Mouse (Mus musculus) lung, embryonic 15.5 days (tissue): ENCODE measurements around the gene Smox. TPM values are rescaled to one million over a fixed set of nuclear protein-coding genes. Genes with fewer than 3 reads are reported as not detected.
"Not testable (repeated sequence)": the region's sequence is repeated elsewhere in the genome, so short reads cannot be mapped to it uniquely, and the experiment has no call there.

Experiments used
- ATAC-seq: fragments of 200-750 bp; cut with Nextera tagmentation; 2 replicates; pipeline ENCODE4 v1.8.0; 2017; ENCODE audit warnings: moderate number of reproducible peaks, borderline replicate concordance; ENCODE audit not compliant: low FRiP score, low TSS enrichment; ENCODE audit errors: extremely low read depth
- H3K27ac ChIP-seq: fragments of 300-500 bp; sonication (generic); 2 replicates; pipeline ENCODE4 v1.5.1; 2015; ENCODE audit warnings: moderate library complexity, mild to moderate bottlenecking, inconsistent platforms
- H3K27me3 ChIP-seq: fragments of 300-500 bp; sonication (generic); 2 replicates; pipeline ENCODE4 v1.6.1; 2015; ENCODE audit warnings: inconsistent platforms
- H3K36me3 ChIP-seq: fragments of 300-500 bp; sonication (generic); 2 replicates; pipeline ENCODE4 v1.6.1; 2015; ENCODE audit warnings: inconsistent platforms
- H3K4me1 ChIP-seq: fragments of 300-500 bp; sonication (generic); 2 replicates; pipeline ENCODE4 v1.6.1; 2015; ENCODE audit warnings: inconsistent platforms
- H3K4me2 ChIP-seq: fragments of 300-500 bp; sonication (generic); 2 replicates; pipeline ENCODE4 v1.6.1; 2015; ENCODE audit warnings: inconsistent platforms, mild to moderate bottlenecking, moderate library complexity
- H3K4me3 ChIP-seq: fragments of 300-500 bp; sonication (generic); 2 replicates; pipeline ENCODE4 v1.5.1; 2015; ENCODE audit warnings: mild to moderate bottlenecking, inconsistent platforms
- H3K9ac ChIP-seq: fragments of 300-500 bp; sonication (generic); 2 replicates; pipeline ENCODE4 v1.6.1; 2015; ENCODE audit warnings: inconsistent platforms
- H3K9me3 ChIP-seq: fragments of 300-500 bp; sonication (generic); 2 replicates; pipeline ENCODE4 v1.6.1; 2016; ENCODE audit warnings: inconsistent platforms
- WGBS: fragments of 180-500 bp; shearing (Covaris S2); methylation state at CpG from one replicate; pipeline ENCODE4 v1.1.7; 2015; 5-methylcytosine and 5-hydroxymethylcytosine counted together
- polyA plus RNA-seq: library from polyadenylated mRNA; unstranded; fragments of >200 nt; fragmentation: Nextera tagmentation; extraction: Ambion mirVana; gene quantifications from 2 replicates; pipeline ENCODE4 v1.2.1, GENCODE M21; 2015

Gene Smox
- polyA plus RNA-seq, 1 experiment from 2014 or later = 37.1 TPM

DNA sequence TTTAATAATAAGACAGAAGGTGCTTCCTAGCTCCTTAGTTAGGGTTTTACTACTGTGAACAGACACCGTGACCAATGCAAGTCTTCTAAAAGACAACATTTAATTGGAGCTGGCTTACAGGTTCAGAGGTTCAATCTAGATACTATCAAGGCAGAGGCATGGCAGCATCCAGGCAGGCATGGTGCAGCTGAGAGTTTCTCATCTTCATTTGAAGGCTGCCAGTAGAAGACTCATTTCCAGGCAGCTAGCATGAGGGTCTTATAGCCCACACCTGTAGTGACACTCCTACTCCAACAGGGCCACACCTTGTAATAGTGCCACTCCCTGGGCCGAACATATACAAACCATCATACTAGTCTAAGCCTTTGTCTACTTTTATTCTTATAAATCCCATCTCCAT, 27.1 kb upstream of the Smox start:
- no peak overlapping the region for H3K9ac ChIP-seq
- H3K27me3 ChIP-seq = no peaks in the 10 kb centered on the region
- H3K4me3 ChIP-seq = no peak overlapping the region
- H3K36me3 ChIP-seq = no peaks in the 10 kb centered on the region
- H3K4me1 ChIP-seq = peaks cover 4% of the 10 kb centered on the region; the same call in 1 of the 2 replicates
- no peaks in the 10 kb centered on the region for H3K9me3 ChIP-seq
- no peak overlapping the region for H3K4me2 ChIP-seq
- no peak overlapping the region for H3K27ac ChIP-seq
- ATAC-seq = no peak
- 87% methylated on average over 2 of the region's 2 CpGs for WGBS

DNA sequence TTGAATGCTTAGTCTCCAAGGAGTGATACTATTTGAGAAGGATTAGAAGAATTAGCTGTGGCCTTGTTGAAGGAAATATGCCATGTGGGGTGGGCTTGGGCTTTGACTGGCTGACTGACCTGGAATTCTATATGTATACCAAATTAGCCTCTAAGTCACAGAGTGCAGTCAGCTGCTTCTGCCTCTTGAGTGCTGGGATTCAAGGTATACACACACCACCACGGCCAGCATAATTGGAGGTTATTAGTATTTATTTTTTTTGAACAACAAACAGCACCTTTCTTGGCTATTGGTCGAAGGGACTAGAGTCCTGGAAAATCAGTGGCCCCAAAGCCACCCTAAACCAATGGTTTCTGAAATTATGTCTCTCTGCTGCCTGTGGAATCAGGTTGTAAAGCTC, 24.6 kb upstream of the Smox start:
- no peak overlapping the region for H3K9ac ChIP-seq
- no peak overlapping the region for H3K4me3 ChIP-seq
- no peaks in the 10 kb centered on the region; the same call in 1 of the 2 replicates for H3K4me1 ChIP-seq
- H3K9me3 ChIP-seq = no peaks in the 10 kb centered on the region
- ATAC-seq = no peak
- no peak overlapping the region for H3K4me2 ChIP-seq
- WGBS = 63% methylated on average over 2 of the region's 2 CpGs
- no peak overlapping the region for H3K27ac ChIP-seq
- H3K27me3 ChIP-seq = no peaks in the 10 kb centered on the region
- H3K36me3 ChIP-seq = no peaks in the 10 kb centered on the region

DNA sequence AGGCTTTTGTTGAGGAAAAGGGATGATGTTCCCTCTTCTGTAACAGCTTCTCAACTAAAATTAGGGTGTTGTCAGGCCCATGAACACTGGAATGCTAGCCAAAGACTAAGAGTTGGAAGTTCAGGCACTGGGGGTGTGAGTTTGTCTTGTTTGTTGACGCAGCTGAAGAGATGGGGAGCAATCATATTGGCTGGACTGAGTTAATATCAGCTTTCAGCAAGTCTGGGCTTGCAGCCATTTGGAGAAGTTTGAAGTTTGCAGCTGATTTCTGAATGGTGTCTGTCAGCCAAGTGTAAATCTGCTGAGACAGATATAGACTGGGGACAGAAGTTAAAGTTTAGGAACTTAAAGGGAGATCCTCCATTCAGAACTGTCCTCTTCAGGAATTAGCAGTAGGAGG, 21.4 kb upstream of the Smox start:
- Histone ChIP-seq H3K9ac (no peak overlapping the region), H3K9me3 (no peaks in the 10 kb centered on the region), H3K27ac (no peak overlapping the region), H3K4me1 (no peaks in the 10 kb centered on the region; the same call in 1 of the 2 replicates), H3K36me3 (no peaks in the 10 kb centered on the region), H3K4me2 (no peak overlapping the region), H3K27me3 (no peaks in the 10 kb centered on the region), H3K4me3 (no peak overlapping the region)
- ATAC-seq = peak; percentile 87; the same call in 1 of the 2 replicates
- 29% methylated on average over 1 of the region's 1 CpGs for WGBS

DNA sequence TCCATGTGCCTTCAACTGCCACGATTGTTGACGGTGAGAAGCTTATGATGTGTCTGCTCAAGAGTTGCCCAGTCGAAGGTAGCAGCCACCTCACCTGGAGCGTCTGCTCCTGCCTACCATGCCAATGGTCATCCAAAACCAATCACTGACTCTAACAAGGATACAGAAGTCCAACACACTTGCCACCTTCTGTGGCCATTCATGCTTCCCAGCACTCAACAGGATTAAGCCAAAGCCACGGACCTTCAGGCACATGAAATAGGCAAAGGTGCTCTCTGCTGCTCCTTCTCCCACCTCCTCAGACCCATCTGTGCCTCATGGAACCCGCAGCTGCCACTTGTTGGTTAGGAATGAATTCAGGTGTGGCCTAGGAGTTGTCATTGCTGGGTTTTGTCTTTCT, 17.5 kb upstream of the Smox start:
- no peak overlapping the region for H3K27ac ChIP-seq
- 79% methylated on average over 6 of the region's 6 CpGs for WGBS
- no peak overlapping the region for H3K4me3 ChIP-seq
- H3K4me2 ChIP-seq = no peak overlapping the region
- no peaks in the 10 kb centered on the region for H3K9me3 ChIP-seq
- H3K4me1 ChIP-seq = no peaks in the 10 kb centered on the region; the same call in 1 of the 2 replicates
- no peak overlapping the region for H3K9ac ChIP-seq
- no peaks in the 10 kb centered on the region for H3K36me3 ChIP-seq
- H3K27me3 ChIP-seq = no peaks in the 10 kb centered on the region
- ATAC-seq = no peak

DNA sequence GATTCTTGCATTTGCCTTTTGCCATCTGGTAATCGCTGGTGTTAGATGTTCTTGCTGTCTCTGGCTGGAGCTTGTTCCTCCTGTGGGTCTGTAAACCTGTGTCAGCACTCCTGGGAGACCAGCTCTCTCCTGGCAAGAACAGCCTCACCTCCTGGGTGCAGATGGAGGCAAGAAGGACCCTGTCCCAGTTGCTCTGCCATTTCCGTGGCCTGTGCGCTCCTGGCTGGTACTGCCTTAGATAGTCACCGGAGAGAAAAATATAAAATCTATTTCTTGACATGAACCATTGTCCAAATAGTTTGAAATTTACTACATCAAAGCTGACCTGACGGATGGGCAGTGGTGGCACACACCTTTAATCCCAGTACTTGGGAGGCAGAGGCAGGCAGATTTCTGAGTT, 14.2 kb upstream of the Smox start:
- not testable (repeated sequence) for H3K36me3 ChIP-seq, H3K9ac ChIP-seq, H3K9me3 ChIP-seq, H3K27me3 ChIP-seq, H3K4me3 ChIP-seq, ATAC-seq, H3K4me1 ChIP-seq, H3K27ac ChIP-seq, H3K4me2 ChIP-seq
- WGBS = 86% methylated on average over 5 of the region's 5 CpGs

DNA sequence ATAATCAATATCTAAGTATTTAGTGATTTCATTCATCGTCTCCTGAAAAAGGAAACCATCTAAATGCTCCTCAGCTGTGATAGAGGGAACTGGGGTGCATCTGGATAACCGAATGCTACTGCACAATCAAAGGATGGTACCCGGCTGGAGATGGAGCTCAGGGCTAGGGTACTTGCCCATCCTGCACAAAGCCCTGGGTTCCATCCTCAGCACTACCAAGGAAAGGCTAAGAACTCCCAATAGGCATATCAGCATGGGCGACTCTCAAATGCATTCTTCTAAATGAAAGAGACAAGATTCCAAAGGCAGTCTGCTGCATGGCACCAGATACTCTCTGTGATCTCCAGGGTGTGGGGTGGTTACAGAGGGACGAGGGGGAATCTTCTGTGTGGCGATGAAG, 13.4 kb upstream of the Smox start:
- Histone ChIP-seq H3K9ac (no peak overlapping the region), H3K4me3 (no peak overlapping the region), H3K4me2 (no peak overlapping the region), H3K36me3 (no peaks in the 10 kb centered on the region), H3K9me3 (no peaks in the 10 kb centered on the region), H3K27me3 (no peaks in the 10 kb centered on the region), H3K27ac (no peak overlapping the region), H3K4me1 (no peaks in the 10 kb centered on the region)
- no peak for ATAC-seq
- WGBS = 80% methylated on average over 6 of the region's 6 CpGs

DNA sequence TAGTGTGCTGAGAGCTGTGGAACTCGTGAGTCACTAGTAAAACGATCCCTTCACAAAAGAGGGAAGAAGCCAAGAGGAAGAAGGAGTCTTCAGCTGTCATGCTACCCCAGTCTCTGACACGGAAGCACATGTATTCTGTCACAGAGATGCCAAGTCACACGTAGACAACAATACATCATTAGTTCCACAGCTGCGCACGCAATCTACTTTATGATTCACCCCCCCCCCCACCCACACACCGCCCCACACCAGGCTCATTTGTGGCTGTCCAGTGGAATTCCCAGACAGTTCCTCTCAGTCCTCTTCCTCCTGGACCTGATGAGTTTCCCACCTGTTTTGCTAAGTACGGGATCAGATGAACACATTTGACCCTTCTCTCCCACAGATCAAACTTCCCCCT, 12.9 kb upstream of the Smox start:
- Histone ChIP-seq H3K9me3 (no peaks in the 10 kb centered on the region), H3K9ac (no peak overlapping the region), H3K4me2 (no peak overlapping the region), H3K36me3 (no peaks in the 10 kb centered on the region), H3K4me3 (no peak overlapping the region), H3K27ac (no peak overlapping the region), H3K4me1 (no peaks in the 10 kb centered on the region), H3K27me3 (no peaks in the 10 kb centered on the region)
- 85% methylated on average over 8 of the region's 8 CpGs for WGBS
- ATAC-seq = no peak

DNA sequence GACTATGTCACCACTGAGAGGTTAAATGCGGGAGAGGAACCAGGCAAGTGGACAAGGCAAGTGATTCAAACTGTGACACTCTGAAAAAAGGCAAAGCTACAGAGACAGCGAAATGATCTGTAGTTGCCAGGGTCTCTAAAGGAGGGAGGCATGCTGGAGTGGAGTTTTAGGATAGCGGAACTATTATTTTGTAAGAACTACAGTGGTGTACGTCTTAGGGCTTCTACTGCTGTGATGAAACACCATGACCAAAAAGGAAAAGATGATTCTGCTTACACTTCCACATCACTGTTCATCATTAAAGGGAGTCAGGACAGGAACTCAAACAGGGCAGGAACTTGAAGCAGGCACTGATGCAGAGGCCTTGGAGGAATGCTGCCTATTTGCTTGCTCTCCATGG, 12.4 kb upstream of the Smox start:
- Histone ChIP-seq H3K4me1 (no peaks in the 10 kb centered on the region), H3K9ac (no peak overlapping the region), H3K4me3 (no peak overlapping the region), H3K36me3 (no peaks in the 10 kb centered on the region), H3K9me3 (no peaks in the 10 kb centered on the region), H3K27me3 (no peaks in the 10 kb centered on the region), H3K4me2 (no peak overlapping the region), H3K27ac (no peak overlapping the region)
- WGBS = 84% methylated on average over 4 of the region's 4 CpGs
- no peak for ATAC-seq

DNA sequence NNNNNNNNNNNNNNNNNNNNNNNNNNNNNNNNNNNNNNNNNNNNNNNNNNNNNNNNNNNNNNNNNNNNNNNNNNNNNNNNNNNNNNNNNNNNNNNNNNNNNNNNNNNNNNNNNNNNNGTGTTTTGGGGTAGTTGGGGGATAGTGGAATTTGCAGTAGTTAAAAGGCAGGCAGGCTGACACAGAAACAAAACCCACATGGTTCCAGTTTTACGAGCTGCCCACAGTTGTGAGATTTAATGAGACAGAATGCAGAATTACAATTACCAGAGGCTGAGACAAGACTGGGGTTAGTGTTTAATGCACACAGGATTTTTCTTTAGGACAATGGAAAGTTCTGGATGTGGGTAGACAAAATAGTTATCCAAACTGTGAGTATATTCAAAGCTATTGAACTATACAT, 9.6 kb upstream of the Smox start:
- WGBS = 61% methylated on average over 1 of the region's 1 CpGs
- ATAC-seq = no peak
- H3K4me2 ChIP-seq = no peak overlapping the region

DNA sequence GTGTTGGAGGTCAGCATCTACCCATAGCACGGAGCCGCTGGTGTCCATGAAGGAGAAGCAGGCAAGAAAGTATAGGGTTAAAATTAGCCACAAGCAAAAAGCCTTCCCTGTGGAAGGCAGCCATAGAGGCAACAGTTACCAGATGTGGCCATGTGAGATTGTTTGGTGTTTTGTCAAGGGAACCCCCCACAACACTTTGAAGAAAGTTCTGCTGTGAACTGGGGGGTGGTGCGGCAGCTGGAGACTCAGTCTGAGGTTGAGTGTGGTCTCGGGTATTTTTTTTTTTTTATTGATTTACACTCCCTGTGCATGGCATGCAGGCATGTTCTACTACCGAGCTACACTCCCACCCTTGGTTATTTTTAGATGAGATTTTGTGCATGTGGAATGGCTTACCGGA, 8.8 kb upstream of the Smox start:
- no peak overlapping the region for H3K27ac ChIP-seq
- H3K9me3 ChIP-seq = no peaks in the 10 kb centered on the region
- H3K27me3 ChIP-seq = no peaks in the 10 kb centered on the region
- no peak overlapping the region for H3K4me2 ChIP-seq
- H3K9ac ChIP-seq = no peak overlapping the region
- H3K4me3 ChIP-seq = no peak overlapping the region
- no peaks in the 10 kb centered on the region for H3K36me3 ChIP-seq
- no peak; the same call in 1 of the 2 replicates for ATAC-seq
- no peaks in the 10 kb centered on the region for H3K4me1 ChIP-seq
- 56% methylated on average over 6 of the region's 6 CpGs for WGBS

More for the DNA sequence above, 9.6 kb upstream of the Smox start:
- H3K36me3 ChIP-seq = no peaks in the 10 kb centered on the region
- H3K9ac ChIP-seq = no peak overlapping the region
- no peaks in the 10 kb centered on the region for H3K4me1 ChIP-seq
- H3K27ac ChIP-seq = no peak overlapping the region
- no peaks in the 10 kb centered on the region for H3K27me3 ChIP-seq
- H3K4me3 ChIP-seq = no peak overlapping the region
- H3K9me3 ChIP-seq = no peaks in the 10 kb centered on the region

DNA sequence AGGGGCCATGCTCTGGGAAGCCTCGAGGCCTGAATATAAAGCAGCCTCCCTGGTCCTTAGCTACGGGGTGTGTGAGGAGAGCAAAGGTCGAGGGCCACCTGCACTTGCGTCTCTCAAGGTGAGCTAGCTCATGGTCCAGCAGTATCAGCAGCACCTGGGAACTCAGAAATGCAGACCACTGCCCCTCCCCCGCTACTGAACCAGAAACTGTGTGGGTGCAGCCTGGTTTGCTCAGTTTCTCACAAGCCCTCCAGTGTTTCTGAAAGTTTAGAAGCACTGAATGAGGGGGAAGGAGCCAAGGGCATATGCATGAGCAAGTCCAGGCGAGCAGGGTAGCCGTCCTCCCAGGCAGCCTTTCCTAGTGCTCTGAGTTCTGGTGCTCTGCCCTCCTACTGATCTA, 7.7 kb upstream of the Smox start:
- no peaks in the 10 kb centered on the region for H3K36me3 ChIP-seq
- H3K9ac ChIP-seq = no peak overlapping the region
- H3K27me3 ChIP-seq = no peaks in the 10 kb centered on the region
- no peak overlapping the region for H3K4me2 ChIP-seq
- 58% methylated on average over 7 of the region's 7 CpGs for WGBS
- H3K4me1 ChIP-seq = no peaks in the 10 kb centered on the region
- no peak for ATAC-seq
- H3K27ac ChIP-seq = no peak overlapping the region
- H3K4me3 ChIP-seq = no peak overlapping the region
- H3K9me3 ChIP-seq = no peaks in the 10 kb centered on the region

DNA sequence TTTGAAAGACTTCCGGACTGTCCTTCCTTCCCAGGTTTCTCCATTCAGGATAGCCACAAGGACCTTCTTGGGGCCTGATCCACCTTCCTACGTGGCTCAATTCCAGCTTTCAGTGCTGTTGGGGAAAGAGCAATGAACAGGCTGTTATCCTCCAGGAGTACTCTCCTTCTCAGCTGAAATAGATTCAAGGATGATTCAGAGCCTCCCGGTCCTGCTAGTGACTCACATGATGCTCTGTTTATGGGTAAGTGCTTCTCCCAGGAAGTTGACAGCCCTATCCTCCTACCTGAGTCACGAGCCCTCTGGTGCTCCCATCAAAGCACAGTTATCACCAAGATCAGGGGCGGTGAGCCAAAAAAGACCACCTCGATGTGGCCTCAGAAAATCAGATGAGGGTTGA, 7.1 kb upstream of the Smox start:
- Histone ChIP-seq H3K27me3 (no peaks in the 10 kb centered on the region), H3K9ac (no peak overlapping the region), H3K9me3 (no peaks in the 10 kb centered on the region), H3K36me3 (no peaks in the 10 kb centered on the region), H3K4me2 (no peak overlapping the region), H3K4me3 (no peak overlapping the region), H3K27ac (no peak overlapping the region), H3K4me1 (no peaks in the 10 kb centered on the region)
- ATAC-seq = no peak
- WGBS = 70% methylated on average over 6 of the region's 6 CpGs

DNA sequence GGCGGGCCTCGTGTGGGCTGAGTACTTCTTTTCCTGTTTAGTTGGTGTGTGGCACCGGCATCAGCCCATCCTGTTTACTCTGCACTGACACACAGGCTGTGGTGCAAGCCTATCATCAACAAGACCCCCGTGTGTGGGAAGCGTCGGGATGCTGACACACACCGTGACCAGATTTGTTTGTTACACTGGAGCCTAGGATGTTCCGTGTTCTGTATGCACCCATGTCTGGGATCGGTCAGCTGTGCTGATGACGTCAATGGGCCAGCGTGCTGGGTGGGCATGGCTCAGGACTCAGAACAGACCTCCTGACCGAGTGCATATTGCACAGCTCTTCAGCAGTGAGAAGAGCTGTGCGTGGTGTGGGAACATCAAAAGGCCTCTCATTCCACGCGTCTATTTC, 6.2 kb upstream of the Smox start:
- Histone ChIP-seq H3K27me3 (no peaks in the 10 kb centered on the region), H3K4me1 (no peaks in the 10 kb centered on the region), H3K27ac (no peak overlapping the region), H3K9me3 (no peaks in the 10 kb centered on the region), H3K36me3 (no peaks in the 10 kb centered on the region), H3K4me2 (no peak overlapping the region), H3K9ac (no peak overlapping the region), H3K4me3 (no peak overlapping the region)
- WGBS = 79% methylated on average over 15 of the region's 15 CpGs
- ATAC-seq = no peak
